Mouse (Mus musculus) myocyte (in vitro differentiated cells): ENCODE results near the gene Sipa1l1.
"Not testable (repeated sequence)": the region's sequence is repeated elsewhere in the genome, so short reads cannot be mapped to it uniquely, and the experiment has no call there.

Source experiments
- MAX ChIP-seq: IDR thresholded peaks from one replicate; pipeline ENCODE4 v1.6.1; 2011; ENCODE audit warnings: low read depth, mild to moderate bottlenecking, control low read depth
- POLR2A ChIP-seq: IDR thresholded peaks from one replicate; pipeline ENCODE4 v1.6.1; 2011; ENCODE audit warnings: low read depth, mild to moderate bottlenecking, control low read depth, moderate library complexity; ENCODE audit not compliant: insufficient read length
- SRF ChIP-seq: IDR thresholded peaks from one replicate; pipeline ENCODE4 v1.6.1; 2011; ENCODE audit warnings: low read depth; ENCODE audit not compliant: control insufficient read depth, insufficient read length
- TCF12 ChIP-seq: IDR thresholded peaks from one replicate; pipeline ENCODE4 v1.6.1; 2011; ENCODE audit warnings: mild to moderate bottlenecking, control low read depth; ENCODE audit not compliant: poor library complexity, insufficient read depth, severe bottlenecking
- TCF3 ChIP-seq: IDR thresholded peaks from one replicate; pipeline ENCODE4 v1.6.1; 2011; ENCODE audit warnings: low read depth, control low read depth; ENCODE audit not compliant: insufficient read length
- USF1 ChIP-seq: IDR thresholded peaks from one replicate; pipeline ENCODE4 v1.6.1; 2011; ENCODE audit warnings: low read depth, mild to moderate bottlenecking, control low read depth, moderate library complexity

DNA sequence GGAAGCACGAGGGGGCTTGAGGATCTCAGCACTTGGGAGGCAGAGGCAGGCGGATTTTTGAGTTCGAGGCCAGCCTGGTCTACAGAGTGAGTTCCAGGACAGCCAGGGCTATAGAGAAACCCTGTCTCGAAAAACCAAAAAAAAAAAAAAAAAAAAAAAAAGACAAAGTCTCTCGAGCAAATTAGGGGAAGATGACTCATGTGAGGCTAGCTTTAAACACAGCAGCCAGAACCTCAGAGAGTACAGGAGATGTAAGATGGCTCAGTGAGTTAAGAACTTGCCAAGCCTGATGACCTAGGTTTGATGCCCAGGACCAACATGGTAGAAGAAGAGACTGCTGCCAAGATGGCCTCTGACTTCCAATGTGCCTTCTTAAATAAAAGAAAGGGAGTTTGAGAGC is 311.3 kb downstream of the Sipa1l1 start:
- TF ChIP-seq POLR2A, TCF12, SRF, MAX, TCF3, USF1: not testable (repeated sequence)
